Mouse (Mus musculus): Measurements from ENCODE around the gene Inpp5e. TPM values are rescaled to one million over a fixed set of nuclear protein-coding genes. Genes with fewer than 3 reads are reported as not detected.

Gene Inpp5e
- 13.9 and 14.1 TPM in 2 replicates for polyA plus RNA-seq (2015; fragmentation: Nextera tagmentation; extraction: Ambion mirVana)

DNA sequence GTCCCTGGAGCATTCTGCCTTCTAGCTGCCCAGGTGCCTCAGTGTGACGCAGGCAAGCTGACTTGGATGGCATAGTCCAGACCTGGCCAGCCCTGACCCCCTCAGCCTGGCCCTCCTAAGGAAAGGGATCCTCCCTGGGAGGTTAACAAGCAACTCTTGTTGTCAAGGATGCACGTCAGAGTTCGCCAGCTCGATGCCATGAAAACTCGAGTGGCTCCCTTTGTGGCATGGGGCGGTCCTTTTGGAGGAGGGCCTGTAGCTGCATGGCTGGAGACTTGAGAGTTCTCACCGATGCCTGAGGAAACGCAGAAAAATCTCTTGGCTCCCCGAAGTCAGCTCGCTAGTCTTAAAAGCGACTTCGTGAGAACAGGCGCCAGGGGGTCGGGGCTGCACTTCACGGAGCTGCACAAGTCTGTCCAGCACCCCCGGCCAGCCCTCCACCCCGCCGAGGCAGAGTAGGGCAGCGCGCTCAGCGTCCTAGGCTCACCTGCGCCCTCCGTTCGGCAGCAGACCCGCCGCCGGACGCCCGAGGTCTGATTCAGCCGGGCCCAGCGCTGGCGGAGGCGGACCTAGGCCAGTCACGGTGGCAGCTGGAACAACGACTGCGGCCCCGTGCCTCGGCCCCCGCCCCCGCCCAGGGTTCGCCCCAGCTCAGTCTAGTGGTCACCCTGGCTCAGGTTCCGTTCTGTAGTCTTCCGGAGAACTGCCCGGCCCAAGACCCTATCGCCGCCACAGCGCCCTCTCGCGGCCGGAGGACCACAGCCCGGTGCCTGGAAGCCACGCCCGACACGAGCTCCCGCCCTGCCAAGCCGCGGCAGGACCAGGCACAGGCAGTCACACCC lies at the start of gene Inpp5e:
Gene Inpp5e (minus strand): TSS at position 689 of the 842 bp plus-strand sequence.
- peak; percentile 89 for DNase-seq (ENCODE audit: low spot score)

DNA sequence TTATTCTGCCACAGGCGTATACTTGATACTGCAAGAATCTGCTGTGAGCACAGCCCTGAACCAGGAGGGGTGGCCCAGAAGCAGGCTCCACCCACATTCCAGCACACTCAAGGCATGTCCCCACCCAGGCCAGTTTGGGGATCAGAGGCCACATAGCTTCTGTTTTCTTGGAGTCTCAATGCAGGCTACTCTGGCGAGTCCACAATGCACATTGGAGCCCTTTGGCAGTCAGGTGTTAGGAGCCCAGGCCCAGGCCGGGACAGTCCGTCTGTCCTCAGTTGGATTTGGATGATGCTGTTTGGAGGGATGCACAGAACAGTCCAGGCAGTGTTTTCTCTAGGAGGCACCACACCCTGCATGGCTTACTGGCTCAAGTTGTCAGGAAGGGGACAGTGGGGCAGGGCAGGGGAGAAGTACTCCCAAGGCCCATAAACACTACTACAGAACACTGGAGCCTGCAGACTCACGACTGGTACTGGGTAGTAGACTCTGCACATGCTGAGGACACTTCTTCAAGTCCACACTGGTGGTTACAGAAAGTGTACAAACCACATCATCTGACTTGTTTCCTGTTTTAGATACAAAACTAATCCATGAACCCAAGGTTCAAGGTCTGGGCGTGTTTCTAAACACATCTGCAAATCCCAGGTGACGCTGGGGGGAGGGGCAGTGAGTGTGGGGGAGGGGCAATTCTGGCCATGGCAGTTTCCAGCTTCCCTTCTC lies 49.6 kb upstream of the Inpp5e start:
- DNase-seq (ENCODE audit: low spot score): peak; percentile 42

DNA sequence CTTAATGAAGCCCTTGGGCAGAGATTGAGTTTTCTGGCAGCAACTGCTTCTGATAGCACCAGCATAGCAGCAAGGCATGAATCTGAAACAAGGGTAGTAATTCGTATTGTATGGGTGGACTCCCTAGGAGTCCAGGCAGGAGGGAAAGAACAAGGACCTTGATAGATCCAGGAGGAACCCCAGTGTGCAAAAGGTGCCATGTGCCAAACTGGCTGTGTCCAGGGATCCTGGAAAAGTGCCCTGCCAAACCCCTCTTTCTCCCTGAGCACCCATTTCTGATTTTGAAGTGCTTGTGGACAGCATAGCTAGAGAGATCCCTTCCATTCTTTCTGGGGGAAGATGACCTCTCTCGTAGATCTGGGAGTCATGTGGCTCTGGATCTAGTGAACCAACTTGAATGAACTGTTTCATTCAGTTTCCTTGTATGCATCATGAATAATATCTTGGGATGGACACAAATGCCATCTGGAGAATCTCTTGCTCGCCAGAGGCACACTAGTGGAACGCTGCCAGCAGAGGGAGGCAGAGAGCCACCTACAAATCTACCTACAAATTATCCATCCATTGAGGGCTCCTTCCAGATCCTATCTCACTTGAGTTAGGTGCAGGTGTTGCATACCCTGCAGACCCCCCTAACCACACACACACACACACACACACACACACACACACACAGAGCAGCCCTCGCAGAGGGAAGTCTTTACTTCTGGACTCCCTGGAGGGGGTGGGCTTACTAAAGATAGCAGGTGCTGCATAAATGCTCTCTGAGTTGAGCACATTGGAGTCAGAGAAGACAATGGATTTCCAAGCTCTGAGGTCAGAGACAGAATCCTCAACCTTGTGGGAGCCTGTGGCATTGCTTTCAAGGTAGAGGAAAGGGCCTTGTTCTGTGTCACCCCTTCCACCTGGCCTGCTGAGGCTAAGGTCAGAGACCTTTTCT lies 40.4 kb upstream of the Inpp5e start:
- peak; percentile 81 for DNase-seq (ENCODE audit: low spot score)

DNA sequence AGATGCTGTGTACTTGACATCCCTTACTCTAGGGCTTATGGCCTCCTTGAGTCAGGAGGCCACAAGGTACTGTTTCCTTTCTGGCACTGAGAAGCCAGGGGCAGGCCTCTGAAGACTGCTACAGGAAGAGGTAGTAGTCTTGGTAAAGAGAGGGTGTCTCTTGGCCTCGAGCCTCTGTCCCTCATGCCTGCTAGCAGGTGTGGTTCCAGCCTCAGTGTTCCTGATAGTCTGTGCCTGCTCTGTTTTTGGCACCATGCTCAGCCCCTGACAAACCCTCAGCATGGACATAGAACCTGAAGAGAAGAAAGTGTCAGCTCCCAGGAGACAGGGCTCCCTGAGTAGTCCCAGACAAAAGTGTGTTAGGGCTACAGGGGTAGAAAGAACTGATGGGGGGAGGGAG lies 38.4 kb upstream of the Inpp5e start:
- DNase-seq (ENCODE audit: low spot score): no peak

DNA sequence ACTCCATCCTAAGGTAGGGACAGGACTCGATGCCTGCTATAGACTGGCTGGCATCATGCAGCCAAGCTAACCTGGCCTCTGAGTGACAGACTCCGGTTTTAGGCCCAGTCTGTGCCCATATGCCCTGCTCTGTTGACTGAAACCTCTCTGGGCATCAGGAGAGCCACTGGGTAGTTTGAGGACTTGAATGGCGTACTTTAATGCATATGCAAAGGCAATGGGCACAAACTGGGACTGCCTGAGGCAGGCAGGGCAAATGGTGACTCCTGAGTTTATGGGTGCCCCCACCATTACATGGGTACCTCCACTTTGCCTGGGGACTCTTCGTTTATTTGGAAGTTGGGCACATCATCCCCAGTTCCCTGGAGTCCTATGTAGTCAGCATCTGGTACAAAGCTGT lies 37.7 kb upstream of the Inpp5e start:
- DNase-seq (ENCODE audit: low spot score): no peak

DNA sequence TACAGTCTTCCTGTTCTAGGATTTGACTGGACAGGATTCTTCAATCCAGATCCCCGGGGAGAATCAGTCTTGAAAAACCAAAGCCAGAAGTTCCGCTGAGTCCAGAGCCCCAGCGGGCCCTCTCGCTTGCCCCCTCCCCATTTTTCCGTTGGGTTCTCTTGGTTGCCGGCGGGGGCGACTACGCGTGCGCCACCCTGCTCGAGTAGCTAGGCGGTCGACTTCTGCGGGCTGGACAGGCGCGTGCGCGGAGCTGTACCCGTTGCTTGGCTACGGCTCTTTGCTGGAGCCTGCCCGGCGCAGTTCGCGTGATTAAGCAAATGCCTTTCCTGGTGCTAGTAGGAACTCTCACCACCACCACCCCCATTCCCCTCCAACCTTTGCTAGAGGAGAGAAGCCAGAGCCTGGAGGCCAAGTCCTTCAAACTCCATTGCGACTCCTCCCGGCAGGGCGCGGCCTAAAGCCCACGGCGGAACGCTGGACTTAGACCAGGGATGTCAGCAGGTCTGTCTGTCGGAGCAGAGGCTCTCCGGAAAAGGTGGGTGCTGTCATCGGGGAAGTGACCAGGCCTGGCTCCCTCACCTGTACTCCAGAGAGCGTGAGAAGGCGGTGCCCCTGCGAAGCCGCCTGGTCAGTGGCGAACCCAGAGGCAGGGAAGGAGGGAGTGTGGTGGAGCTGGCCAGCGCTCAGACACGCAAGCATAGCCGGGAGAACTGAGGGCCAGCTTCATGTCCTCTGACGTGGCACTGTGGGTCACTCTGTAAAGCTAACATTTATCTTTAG lies 36.9 kb upstream of the Inpp5e start:
- DNase-seq (ENCODE audit: low spot score): peak; percentile 93

DNA sequence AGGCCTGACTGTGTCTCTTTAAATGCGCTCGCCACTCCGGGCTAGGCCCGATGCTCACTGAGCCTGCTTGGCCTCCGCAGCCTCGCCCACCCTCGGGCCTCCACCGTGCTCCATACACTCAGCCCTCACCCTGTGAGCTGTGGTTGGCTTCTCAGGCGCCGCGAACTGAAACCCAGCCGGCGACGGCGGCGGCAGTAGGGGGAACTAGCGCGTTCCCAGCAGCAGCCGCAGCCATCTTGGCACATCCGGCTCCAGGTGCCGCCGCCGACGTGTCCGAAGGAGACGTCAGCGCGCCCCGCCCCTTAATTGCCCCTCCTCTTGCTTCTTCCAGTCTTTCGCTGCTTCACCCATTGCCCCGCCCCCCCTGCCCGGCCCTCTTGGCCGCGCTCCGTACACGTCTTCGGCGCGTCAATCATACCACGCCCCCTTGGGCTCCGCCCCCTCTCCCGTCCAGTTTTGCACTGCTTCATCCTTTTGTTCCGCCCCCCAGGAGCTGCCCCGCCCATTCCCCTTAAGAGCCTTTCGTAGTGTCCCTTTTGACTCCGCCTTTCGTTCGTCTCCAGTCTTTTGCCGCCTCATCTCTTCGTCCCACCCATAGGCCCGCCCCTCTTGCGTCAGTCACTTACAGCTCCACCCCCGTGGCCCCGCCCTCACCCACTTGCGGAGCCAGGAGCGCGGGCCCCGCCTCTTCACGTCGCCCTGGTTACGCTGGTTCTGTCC lies 36.1 kb upstream of the Inpp5e start, which contains the start of gene Sec16a:
Gene Sec16a (minus strand): TSS at position 271 of the 720 bp plus-strand sequence.
- peak; percentile 100 for DNase-seq (ENCODE audit: low spot score)

DNA sequence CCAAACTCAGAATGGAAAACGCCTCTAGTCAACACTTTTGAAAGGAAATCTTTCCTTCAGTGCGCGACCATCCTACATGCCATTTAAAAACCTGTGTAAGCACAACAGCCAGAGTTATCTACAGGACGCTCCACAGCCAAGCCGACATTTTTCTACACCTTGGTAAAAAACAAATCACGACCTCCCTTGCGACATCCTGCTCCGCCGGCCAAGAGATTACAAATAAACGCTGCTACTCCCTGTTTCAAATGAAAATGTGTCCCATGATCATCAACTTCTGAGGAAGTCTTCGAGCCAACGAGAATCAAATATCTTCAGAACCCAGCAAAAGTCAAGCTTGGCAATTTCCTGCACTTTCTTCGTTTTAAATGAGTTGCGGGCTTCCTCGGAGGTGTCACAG lies 35.4 kb upstream of the Inpp5e start:
- no peak for DNase-seq (ENCODE audit: low spot score)

DNA sequence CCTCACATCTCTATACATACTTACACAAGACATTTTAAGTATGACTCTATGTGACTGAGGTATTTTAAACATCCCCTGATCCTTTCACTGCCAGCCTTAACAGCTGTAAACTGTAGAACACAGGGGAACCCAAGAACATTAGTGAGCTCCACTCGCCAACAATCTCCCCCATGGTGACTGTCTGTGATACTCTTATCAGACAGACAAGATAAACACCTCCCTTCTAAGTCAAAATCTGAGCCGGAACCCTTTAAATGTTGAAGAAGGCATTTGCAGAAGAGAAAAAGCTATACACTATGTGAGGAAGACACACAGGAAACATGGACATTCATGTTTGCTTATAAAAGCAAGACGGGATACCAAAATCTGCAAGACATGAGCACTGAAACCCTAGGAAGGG lies 34.9 kb upstream of the Inpp5e start:
- no peak for DNase-seq (ENCODE audit: low spot score)

DNA sequence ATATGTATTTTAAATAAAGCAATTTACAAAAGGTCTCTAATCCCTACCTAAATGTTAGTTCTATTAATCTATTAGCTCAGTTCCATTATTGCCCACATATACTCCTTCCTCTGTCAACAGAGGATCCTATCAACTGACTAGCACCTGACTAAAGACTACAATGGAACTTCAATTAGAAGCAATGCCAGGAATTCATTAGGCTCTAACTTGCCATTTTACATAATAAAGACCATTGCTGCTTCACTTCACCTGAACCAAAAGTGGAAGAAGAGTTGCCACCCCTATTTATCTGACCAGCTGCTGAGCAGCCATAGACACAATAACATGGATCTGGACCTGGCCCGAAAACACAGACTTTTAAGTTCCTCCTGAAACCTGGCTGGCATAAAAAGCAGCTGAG lies 33.8 kb upstream of the Inpp5e start:
- DNase-seq (ENCODE audit: low spot score): no peak

DNA sequence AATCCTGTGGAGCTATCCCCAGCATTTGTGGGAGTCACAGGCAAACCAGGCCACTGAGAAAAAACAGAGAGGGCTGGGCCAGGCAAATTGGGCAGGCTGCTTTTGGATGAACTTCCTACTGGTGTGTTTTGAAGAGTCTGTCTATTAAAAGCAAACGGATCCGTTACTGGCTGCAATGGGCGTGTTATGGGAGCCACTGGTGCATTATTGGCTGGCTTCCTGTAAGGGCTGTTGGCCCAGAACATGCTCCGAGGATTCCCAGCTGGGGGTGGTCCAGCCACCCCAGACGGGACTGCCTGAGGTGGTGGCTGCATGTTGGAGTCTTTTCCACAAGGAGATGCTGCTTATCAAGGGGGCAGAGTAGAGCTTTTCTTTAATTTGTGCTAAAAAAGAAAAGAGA lies 32.7 kb upstream of the Inpp5e start:
- no peak for DNase-seq (ENCODE audit: low spot score)

DNA sequence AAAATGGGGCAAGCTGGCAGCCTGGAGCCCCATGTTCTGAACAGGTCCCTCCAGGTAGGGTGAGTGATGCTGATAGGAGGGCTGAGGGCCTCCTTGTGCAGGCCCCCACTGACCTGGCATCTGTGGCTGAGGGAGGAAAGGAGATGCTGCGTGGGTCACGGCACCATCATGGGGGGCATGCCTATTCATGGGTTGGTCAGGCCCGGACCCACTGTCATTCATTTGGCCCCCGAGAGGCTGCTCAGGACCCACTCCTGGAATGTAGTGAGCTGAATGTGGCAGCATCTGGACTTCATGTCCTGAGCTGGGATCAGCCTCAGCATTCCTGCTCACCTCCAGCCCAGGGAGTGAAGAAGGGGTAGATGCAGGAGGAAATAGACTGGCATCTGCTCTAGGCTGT lies 32.3 kb upstream of the Inpp5e start:
- no peak for DNase-seq (ENCODE audit: low spot score)

DNA sequence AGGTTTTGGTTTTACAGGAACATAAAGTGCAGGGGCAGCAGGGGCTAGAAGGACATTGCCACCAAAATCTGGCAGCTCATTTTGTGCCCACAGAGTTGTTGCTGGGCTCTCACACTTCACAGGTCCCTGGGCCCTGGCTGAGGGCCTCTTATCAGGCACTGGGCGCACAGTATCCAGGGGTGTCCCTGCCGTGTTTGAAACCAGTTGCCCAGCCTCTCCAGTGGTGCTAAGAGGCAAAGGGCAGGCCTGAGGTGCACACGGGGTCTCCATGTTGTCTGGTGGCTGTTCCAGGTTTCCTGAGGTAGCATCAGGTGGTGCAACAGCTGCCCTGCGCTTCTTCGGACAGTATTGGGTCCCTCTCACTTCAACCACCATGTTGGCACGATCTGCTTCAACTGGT lies 30.7 kb upstream of the Inpp5e start:
- DNase-seq (ENCODE audit: low spot score): no peak

DNA sequence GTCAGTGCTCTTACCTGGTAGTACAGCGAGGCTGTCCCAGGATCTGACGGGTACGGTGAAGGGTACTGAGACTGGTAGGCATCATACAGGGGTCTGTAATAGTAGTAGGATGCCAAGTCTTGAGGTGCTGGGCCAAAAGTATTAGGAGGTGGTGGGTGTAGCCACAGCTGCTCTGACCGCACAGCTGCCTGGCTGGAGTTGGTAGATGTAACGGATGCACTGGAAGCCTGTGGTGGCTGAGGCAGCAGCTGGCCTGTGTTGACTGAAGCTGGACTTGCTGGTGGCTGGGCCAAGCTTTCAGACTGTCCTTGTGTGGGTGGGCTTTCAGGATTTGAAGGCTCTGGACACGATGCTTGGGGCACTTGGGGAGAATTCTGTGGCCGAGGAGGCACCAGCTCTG lies 29.4 kb upstream of the Inpp5e start:
- no peak for DNase-seq (ENCODE audit: low spot score)

DNA sequence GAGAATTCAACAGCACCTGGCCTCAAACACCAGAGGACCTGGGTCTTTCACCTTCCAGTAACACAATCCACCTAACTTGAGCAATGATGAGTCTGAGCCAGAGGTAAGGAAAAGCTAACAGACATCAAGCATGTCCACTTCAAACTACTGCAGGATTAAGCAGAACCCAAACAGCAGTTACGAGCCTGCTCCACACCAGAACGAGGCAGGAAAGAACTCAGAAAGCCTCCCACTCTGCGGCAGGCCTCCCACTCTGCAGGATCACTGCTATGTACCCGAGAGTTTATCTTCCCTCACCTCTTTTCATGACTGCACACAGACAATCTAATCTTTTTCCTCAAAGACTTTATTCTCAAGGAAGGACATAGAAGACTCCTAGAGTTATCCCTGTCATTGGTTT lies 28.2 kb upstream of the Inpp5e start:
- DNase-seq (ENCODE audit: low spot score): no peak

DNA sequence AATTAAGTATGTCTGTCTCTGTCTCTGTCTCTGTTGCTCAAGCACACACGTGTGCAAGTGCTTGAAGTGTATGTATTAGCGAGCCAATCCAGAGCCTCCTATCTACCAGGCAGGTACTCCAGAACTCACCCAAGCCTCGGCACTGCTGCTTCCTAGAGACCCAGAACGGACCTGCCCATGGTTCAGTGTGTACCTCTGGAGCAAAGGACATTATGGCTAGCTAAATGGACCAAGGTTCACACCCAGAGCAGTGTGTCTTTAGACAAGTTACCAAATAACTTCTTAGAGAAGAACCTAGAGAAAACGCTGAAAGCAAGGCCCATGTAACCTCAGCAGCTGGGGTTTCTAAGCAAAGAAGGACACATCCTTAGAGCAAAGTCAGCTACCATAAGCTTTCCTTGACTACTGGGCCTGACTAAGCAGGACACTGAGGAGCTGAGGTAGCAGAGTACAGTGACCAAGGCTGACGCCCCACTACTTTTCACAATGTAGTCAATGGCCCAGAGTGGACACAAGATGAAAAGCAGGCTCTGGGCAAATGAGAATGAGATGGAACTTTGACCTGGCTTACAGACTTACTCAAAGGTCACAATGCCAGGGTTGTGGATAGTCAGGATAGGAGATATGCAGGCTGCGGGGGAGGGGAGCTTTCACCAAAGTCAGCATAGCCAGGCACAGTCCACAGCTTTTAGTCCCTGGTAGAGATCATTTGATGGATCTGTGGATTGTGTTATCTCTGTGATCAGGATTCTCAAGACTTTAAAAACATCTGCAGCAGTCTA lies 26.0 kb upstream of the Inpp5e start:
- DNase-seq (ENCODE audit: low spot score): no peak

DNA sequence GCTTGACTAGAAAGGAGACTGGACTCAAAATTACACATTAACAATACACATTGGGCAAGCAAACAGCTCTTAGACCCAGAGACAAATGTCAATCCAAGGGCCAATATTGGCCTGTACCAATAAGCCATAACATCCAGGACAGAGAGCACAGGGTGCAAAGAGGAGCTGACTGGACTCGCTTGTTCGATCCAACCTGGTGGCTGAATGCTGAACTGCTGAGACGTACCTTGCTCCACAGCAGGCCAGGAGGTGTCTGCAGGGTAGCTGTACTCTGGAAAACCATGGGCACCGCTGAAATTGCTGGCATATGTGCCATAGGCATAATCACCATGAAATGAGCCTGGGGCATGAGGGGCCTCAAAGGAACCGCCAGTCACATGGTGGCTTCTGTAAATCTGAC lies 20.8 kb upstream of the Inpp5e start:
- no peak for DNase-seq (ENCODE audit: low spot score)

DNA sequence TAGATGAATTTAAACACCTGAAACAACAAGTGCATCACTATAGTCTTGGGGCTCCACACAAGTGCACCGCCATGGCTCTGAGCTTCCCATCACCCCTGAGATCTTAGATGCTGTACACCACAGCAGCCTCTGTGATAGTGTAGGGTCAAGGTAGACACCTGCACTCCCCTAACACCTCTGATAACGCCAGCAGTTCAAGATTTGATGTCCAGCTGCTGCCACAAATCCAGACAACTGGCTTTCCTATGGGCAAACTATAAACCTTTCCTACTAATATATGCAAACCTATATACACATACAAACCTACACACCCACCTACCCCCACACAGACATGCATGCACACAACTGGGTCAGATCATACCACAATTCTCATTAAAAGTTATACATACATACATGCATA lies 15.5 kb upstream of the Inpp5e start:
- no peak for DNase-seq (ENCODE audit: low spot score)

DNA sequence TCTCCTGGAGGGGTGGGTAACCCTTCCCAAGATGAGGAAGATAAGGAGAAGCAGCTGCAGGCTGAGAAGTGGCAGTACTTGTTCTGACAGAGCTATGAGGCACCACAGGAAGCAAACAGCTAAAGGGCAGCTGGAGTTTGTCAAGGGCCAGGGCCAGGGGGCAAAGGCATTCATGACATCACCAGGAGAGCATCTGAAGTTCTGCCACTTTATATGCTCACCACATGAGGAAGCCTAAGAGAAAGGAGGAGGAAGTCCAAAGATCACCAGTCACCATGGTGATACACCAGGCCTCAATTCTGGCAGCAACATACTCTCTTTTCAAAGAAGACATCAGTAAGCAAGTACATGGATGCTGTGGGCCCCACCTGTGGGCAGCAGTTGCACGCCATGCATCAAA lies 14.1 kb upstream of the Inpp5e start:
- DNase-seq (ENCODE audit: low spot score): no peak
